In the genomic region with DNA sequence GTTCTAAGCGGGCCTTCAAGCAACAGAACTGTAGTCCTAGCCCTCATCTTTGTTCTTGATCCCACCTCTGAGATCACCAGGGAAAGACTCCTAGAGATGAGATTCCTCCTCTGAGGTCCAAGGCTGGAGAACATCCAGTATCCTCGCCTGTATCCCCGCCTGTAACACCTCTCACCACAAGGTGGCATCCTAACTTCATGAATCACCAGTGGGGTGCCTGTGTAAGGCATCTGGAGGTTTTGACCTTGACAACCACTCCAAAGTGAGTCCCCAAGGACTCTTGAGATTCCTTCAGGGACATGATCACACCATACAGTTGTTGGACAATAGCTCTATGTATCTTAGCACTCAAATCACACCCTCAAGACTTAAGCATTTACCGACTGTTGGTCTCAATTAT, we compare ENCODE assay signal across 9 mouse cellular contexts. TPM values are rescaled to one million over a fixed set of nuclear protein-coding genes. Genes with fewer than 3 reads are reported as not detected.
A peak's percentile ranks its signal among the peaks of the same experiment; 100 is the strongest.
DNase-seq lines count a peak whose midpoint lies in the region; ATAC-seq and TF ChIP-seq lines count a peak whose summit lies in the region.
"Had no signal": no experiment of that assay in that cellular context is flagged by ENCODE, and none has a peak within 500 bp of the region (broad histone marks: within the 10 kb centered on the region; RNA-seq: fewer than 3 reads in every experiment).

No protein-coding gene starts in this region.

- peaks cover under 1% of the 10 kb centered on the region for H3K36me3 ChIP-seq in C2C12 (ENCODE audit: control insufficient read depth, insufficient read depth)
- no peaks in the 10 kb centered on the region for H3K36me3 ChIP-seq in intestine, embryonic 16.5 days (ENCODE audit: control insufficient read depth, insufficient read depth, low read length)
- peaks cover 14% of the 10 kb centered on the region; the same call in 1 of the 2 replicates for H3K36me3 ChIP-seq in limb, embryonic 10.5 days
- no peaks in the 10 kb centered on the region for H3K36me3 ChIP-seq in splenic B cell, adult 2 months (ENCODE audit: control insufficient read depth, insufficient read depth, low read length, poor library complexity, severe bottlenecking)

- H3K4me1 ChIP-seq in intestine, embryonic 16.5 days (ENCODE audit: control insufficient read depth, insufficient read depth, low read length), result 0 out of 2 replicates have a peak, but pooled peaks cover 3% of the 10 kb centered on the region
- H3K4me1 ChIP-seq in limb, embryonic 10.5 days, result peaks cover 8% of the 10 kb centered on the region

- no peak overlapping the region for H3K4me2 ChIP-seq in intestine, embryonic 16.5 days (ENCODE audit: low read depth, low read length)

- H3K9me3 ChIP-seq in intestine, embryonic 16.5 days (ENCODE audit: control insufficient read depth, low read length), result no peaks in the 10 kb centered on the region
- H3K9me3 ChIP-seq in limb, embryonic 10.5 days (replicated peaks), result no peaks in the 10 kb centered on the region

- peaks cover 3% of the 10 kb centered on the region for H3K27me3 ChIP-seq in C2C12 (ENCODE audit: control insufficient read depth, insufficient read depth, insufficient read length)
- no peaks in the 10 kb centered on the region for H3K27me3 ChIP-seq in intestine, embryonic 16.5 days (replicated peaks; ENCODE audit: control insufficient read depth, insufficient read depth, low read length)
- no peaks in the 10 kb centered on the region for H3K27me3 ChIP-seq in limb, embryonic 10.5 days (ENCODE audit: low read depth, poor library complexity, severe bottlenecking)
- H3K27me3 ChIP-seq in splenic B cell, adult 2 months (ENCODE audit: control insufficient read depth, insufficient read depth, low read length, poor library complexity, severe bottlenecking), result no peaks in the 10 kb centered on the region

- H3K79me3 ChIP-seq in C2C12 (ENCODE audit: low read depth), result no peaks in the 10 kb centered on the region

- no peaks in the 10 kb centered on the region for H3K79me2 ChIP-seq in C2C12 (ENCODE audit: control insufficient read depth, insufficient read depth)

- H3K9ac ChIP-seq in intestine, embryonic 16.5 days (ENCODE audit: low read depth, low read length), result no peak overlapping the region

- TF ChIP-seq CTCF in C2C12 (IDR thresholded peaks at IDR 0.05; ENCODE audit: control insufficient read depth, insufficient read depth, insufficient read length), result peak; percentile 72

- peak; percentile 89 for ATAC-seq in common myeloid progenitor, adult 5-6 weeks (replicated peaks; ENCODE audit: low read depth, poor library complexity, severe bottlenecking)
- peak; percentile 78 for ATAC-seq in intestine, embryonic 16.5 days
- ATAC-seq in monocyte, adult 5-6 weeks (replicated peaks; ENCODE audit: insufficient number of reproducible peaks, low FRiP score, low TSS enrichment, poor library complexity, severe bottlenecking), result 0 out of 2 replicates have a peak, but pooled peaks have one; percentile 76

- peak; percentile 61 to 91 for DNase-seq in adrenal gland, adult (ENCODE audit: inconsistent age in 2 of 2, low spot score in 1 of 2)
- DNase-seq in gastrocnemius, postnatal 10 days, result peak; percentile 56
- DNase-seq in limb, embryonic 10.5 days (ENCODE audit: low spot score), result peak; percentile 74
- peak; percentile 80 for DNase-seq in splenic B cell, adult 2 months (ENCODE audit: low read depth, low spot score)

- H3K27ac ChIP-seq in intestine, embryonic 16.5 days (ENCODE audit: low read length), result no peak overlapping the region
- H3K27ac ChIP-seq in limb, embryonic 10.5 days, result no peak overlapping the region

- no peak overlapping the region for H3ac ChIP-seq in C2C12 (ENCODE audit: control insufficient read depth, insufficient read length, low read depth)

- WGBS in intestine, embryonic 16.5 days, result 20% methylated on average over 4 of the region's 4 CpGs
- 25% methylated on average over 4 of the region's 4 CpGs for WGBS in limb, embryonic 10.5 days

- no peak overlapping the region for H3K4me3 ChIP-seq in C2C12 (ENCODE audit: insufficient read depth, poor library complexity, severe bottlenecking)
- no peak overlapping the region for H3K4me3 ChIP-seq in intestine, embryonic 16.5 days (ENCODE audit: low read length)
- H3K4me3 ChIP-seq in limb, embryonic 10.5 days, result no peak overlapping the region
- H3K4me3 ChIP-seq: erythroblast, embryonic 14.5 days had no signal

TF ChIP-seq in C2C12, 6 proteins besides CTCF, POLR2A, EP300 and RAD21:
- TF ChIP-seq USF1 (IDR thresholded peaks at IDR 0.05; ENCODE audit: low read depth), result no peak
- no peak for TF ChIP-seq FOSL1 (IDR thresholded peaks at IDR 0.05; ENCODE audit: insufficient read depth, low read length, poor library complexity, severe bottlenecking)
- no peak for TF ChIP-seq MAX (IDR thresholded peaks at IDR 0.05)
- no peak for TF ChIP-seq MYOG (IDR thresholded peaks at IDR 0.05; ENCODE audit: control insufficient read depth, extremely low read depth, insufficient read length)
- no peak for TF ChIP-seq CEBPB (IDR thresholded peaks at IDR 0.05; ENCODE audit: low read depth)
- no peak for TF ChIP-seq MYOD1 (IDR thresholded peaks at IDR 0.05; ENCODE audit: control insufficient read depth, insufficient read length, low read depth)

RNA-seq across cellular contexts. Expression of gene Abat, which starts 19.0 kb away (rescaled TPM):
- 0.05 TPM for polyA plus RNA-seq in C2C12 (2012; fragmentation: generic; extraction: Trizol)
- total RNA-seq in common myeloid progenitor, adult 5-6 weeks (2017), result 0.41 TPM in 1 of 2 replicates, not detected in the other
- total RNA-seq in gastrocnemius, postnatal 10 days (2021), result 1 to 10 TPM; 6.8 to 7.1 TPM
- 80.0 and 89.5 TPM in 2 replicates for polyA plus RNA-seq in intestine, embryonic 16.5 days (2015; fragmentation: Nextera tagmentation; extraction: Ambion mirVana)
- 14.9 and 22.7 TPM in 2 replicates for polyA plus RNA-seq in limb, embryonic 10.5 days (2016; fragmentation: Nextera tagmentation; extraction: Ambion mirVana)
- total RNA-seq in monocyte, adult 5-6 weeks (2017), result not detected in 3 replicates

RNA-seq across cellular contexts. Expression of gene Mettl22, which starts 23.7 kb away (rescaled TPM):
- 8.4 TPM for polyA plus RNA-seq in C2C12 (2012; fragmentation: generic; extraction: Trizol)
- 16.2 and 19.4 TPM in 2 replicates for total RNA-seq in common myeloid progenitor, adult 5-6 weeks (2017)
- total RNA-seq in gastrocnemius, postnatal 10 days (2021), result 10 to 100 TPM; 56.5 to 69.3 TPM
- 13.8 and 15.0 TPM in 2 replicates for polyA plus RNA-seq in intestine, embryonic 16.5 days (2015; fragmentation: Nextera tagmentation; extraction: Ambion mirVana)
- 18.2 and 22.5 TPM in 2 replicates for polyA plus RNA-seq in limb, embryonic 10.5 days (2016; fragmentation: Nextera tagmentation; extraction: Ambion mirVana)
- 6.9 to 11.8 TPM (median 8.0 TPM) in 3 replicates for total RNA-seq in monocyte, adult 5-6 weeks (2017)
